Mouse (Mus musculus) ES-E14 (cell line): ENCODE measurements around the gene Rims3. TPM values are rescaled to one million over a fixed set of nuclear protein-coding genes. Genes with fewer than 3 reads are reported as not detected.

Source experiments
- DNase-seq: peaks from one replicate; pipeline ENCODE4 v3.0.0-alpha.2; 2013; ENCODE audit warnings: low read depth, low spot score
- H3K27ac ChIP-seq: 2 replicates; pipeline ENCODE4 v1.5.1; 2012; ENCODE audit warnings: low read depth, mild to moderate bottlenecking, low read length, moderate library complexity, mixed read lengths; ENCODE audit not compliant: poor library complexity, insufficient read depth, severe bottlenecking
- H3K36me3 ChIP-seq: 2 replicates; pipeline ENCODE4 v1.6.1; 2012; ENCODE audit warnings: mild to moderate bottlenecking, low read length, moderate library complexity, mixed read lengths; ENCODE audit not compliant: control insufficient read depth, poor library complexity, insufficient read depth, severe bottlenecking
- H3K4me1 ChIP-seq, 2 experiments: fragments of 150-350 bp in 1 of 2; sonication (generic) in 1 of 2; 2 replicates each; pipeline ENCODE4 v1.6.1; 2012; ENCODE audit warnings: low read length in 2 of 2, mild to moderate bottlenecking in 1 of 2, mixed read lengths in 1 of 2; ENCODE audit not compliant: control insufficient read depth in 2 of 2, insufficient read depth in 2 of 2, poor library complexity in 1 of 2
- H3K4me3 ChIP-seq, 2 experiments: fragments of 150-350 bp in 1 of 2; sonication (generic) in 1 of 2; 2 replicates each; pipeline ENCODE4 v1.5.1; 2012; ENCODE audit warnings: low read length in 2 of 2, low read depth in 1 of 2, mild to moderate bottlenecking in 1 of 2, mixed read lengths in 1 of 2; ENCODE audit not compliant: insufficient read depth in 1 of 2, poor library complexity in 1 of 2, severe bottlenecking in 1 of 2
- H3K9ac ChIP-seq: 2 replicates; pipeline ENCODE4 v1.6.1; 2012; ENCODE audit warnings: low read depth, mild to moderate bottlenecking, low read length, mixed read lengths; ENCODE audit not compliant: poor library complexity, insufficient read depth, severe bottlenecking
- H3K9me3 ChIP-seq: fragments of 150-350 bp; sonication (generic); 2 replicates; pipeline ENCODE4 v1.6.1; 2012; ENCODE audit warnings: low read depth, mild to moderate bottlenecking, low read length; ENCODE audit not compliant: control insufficient read depth, insufficient read depth
- CHD2 ChIP-seq: IDR thresholded peaks from 2 replicates; pipeline ENCODE4 v1.6.1; 2014; ENCODE audit warnings: mild to moderate bottlenecking, low read depth, low read length, inconsistent platforms
- HCFC1 ChIP-seq: IDR thresholded peaks from 2 replicates; pipeline ENCODE4 v1.6.1; 2012; ENCODE audit warnings: low read length, inconsistent platforms, borderline replicate concordance; ENCODE audit not compliant: insufficient read depth
- MAFK ChIP-seq: IDR thresholded peaks from 2 replicates; pipeline ENCODE4 v1.6.1; 2014; ENCODE audit warnings: mild to moderate bottlenecking, low read depth, low read length, inconsistent platforms; ENCODE audit not compliant: insufficient read depth
- ZC3H11A ChIP-seq: IDR thresholded peaks from 2 replicates; pipeline ENCODE4 v1.6.1; 2012; ENCODE audit warnings: low read depth, mild to moderate bottlenecking, inconsistent platforms, low read length, borderline replicate concordance
- ZNF384 ChIP-seq: IDR thresholded peaks from 2 replicates; pipeline ENCODE4 v1.6.1; 2012; ENCODE audit warnings: low read depth, low read length, inconsistent platforms
- in situ Hi-C, 2 experiments: fragments of 600-800 bp; cut with MboI; formaldehyde crosslinking; loops; one replicate each; pipeline ENCODE4 v1.15.1; 2025; ENCODE audit warnings: low sequenced_read_pairs in 2 of 2, inconsistent platforms in 1 of 2; ENCODE audit not compliant: unreplicated experiment in 2 of 2
- total RNA-seq: library from RNA; depleted of rRNA; stranded (reverse); fragments of 300-350 nt; gene quantifications from 2 replicates; pipeline ENCODE4 v1.2.3, GENCODE M21; 2012

Rims3 gene
- total RNA-seq, 1 experiment = 4.5 TPM

- H3K9ac ChIP-seq = no peak overlapping the region
- H3K4me3 ChIP-seq = no peak overlapping the region
- H3K4me1 ChIP-seq = peaks cover 0 to 2% of the 10 kb centered on the region in 2 experiments; a peak in 1 of 4 replicates
- in situ Hi-C loops = no loop called here
- no peak for DNase-seq
- H3K9me3 ChIP-seq = no peaks in the 10 kb centered on the region
- TF ChIP-seq ZC3H11A = no peak
- no peak for TF ChIP-seq HCFC1
- no peak for TF ChIP-seq CHD2
- TF ChIP-seq MAFK = no peak
- TF ChIP-seq ZNF384 = no peak
- no peak overlapping the region for H3K27ac ChIP-seq
- H3K36me3 ChIP-seq = no peaks in the 10 kb centered on the region
Measured at GRCm38 (mm10) chr4:120894584-120894983, 40.0 kb downstream of the Rims3 start.

- TF ChIP-seq ZC3H11A (no peak), HCFC1 (no peak), CHD2 (no peak), ZNF384 (no peak), MAFK (no peak)
- Histone ChIP-seq H3K36me3 (no peaks in the 10 kb centered on the region), H3K4me3 (no peak overlapping the region), H3K9ac (no peak overlapping the region), H3K27ac (no peak overlapping the region), H3K4me1 (peaks cover 0 to 2% of the 10 kb centered on the region in 2 experiments; a peak in 1 of 4 replicates), H3K9me3 (no peaks in the 10 kb centered on the region)
- in situ Hi-C loops = no loop called here
- no peak for DNase-seq
Measured at GRCm38 (mm10) chr4:120895226-120895625, 40.6 kb downstream of the Rims3 start.

- H3K9ac ChIP-seq = no peak overlapping the region
- H3K4me3 ChIP-seq = no peak overlapping the region
- no peak for TF ChIP-seq MAFK
- no peak for TF ChIP-seq HCFC1
- no peak for TF ChIP-seq ZNF384
- no peak for TF ChIP-seq CHD2
- TF ChIP-seq ZC3H11A = no peak
- no peak overlapping the region for H3K27ac ChIP-seq
- no peaks in the 10 kb centered on the region for H3K36me3 ChIP-seq
- no peaks in the 10 kb centered on the region for H3K9me3 ChIP-seq
- peaks cover 0 to 2% of the 10 kb centered on the region in 2 experiments; a peak in 1 of 4 replicates for H3K4me1 ChIP-seq
- in situ Hi-C loops = no loop called here
- DNase-seq = no peak
Measured at GRCm38 (mm10) chr4:120895810-120896584, 41.4 kb downstream of the Rims3 start.

- H3K36me3 ChIP-seq = no peaks in the 10 kb centered on the region
- H3K9me3 ChIP-seq = no peaks in the 10 kb centered on the region
- TF ChIP-seq ZNF384 (no peak), ZC3H11A (no peak), CHD2 (no peak), MAFK (no peak), HCFC1 (no peak)
- H3K4me1 ChIP-seq = no peaks in the 10 kb centered on the region
- no peak overlapping the region for H3K9ac ChIP-seq
- H3K4me3 ChIP-seq = no peak overlapping the region
- in situ Hi-C loops = loop anchor here in 1 of 2 experiments (10.0 kb wide), 1 partner anchor 310 kb away; no protein-coding TSS in a partner anchor
- no peak for DNase-seq
- H3K27ac ChIP-seq = no peak overlapping the region
Measured at GRCm38 (mm10) chr4:120904533-120904932, 49.9 kb downstream of the Rims3 start.

GRCm38 (mm10) chr4:120905644-120906043 is 51.0 kb downstream of the Rims3 start:
- no peak for DNase-seq
- Histone ChIP-seq H3K9me3 (no peaks in the 10 kb centered on the region), H3K4me1 (no peaks in the 10 kb centered on the region), H3K27ac (no peak overlapping the region), H3K9ac (no peak overlapping the region), H3K4me3 (no peak overlapping the region), H3K36me3 (no peaks in the 10 kb centered on the region)
- in situ Hi-C loops = loop anchor here in 1 of 2 experiments (10.0 kb wide), 1 partner anchor 311 kb away; no protein-coding TSS in a partner anchor
- TF ChIP-seq HCFC1 (no peak), MAFK (0 out of 2 replicates have a peak, but pooled peaks have one; percentile 37)
